Mouse (Mus musculus) R1 (cell line): ENCODE data around the gene Rabep1.
A peak's percentile ranks its signal among the peaks of the same experiment; 100 is the strongest.

Experiments used
- DNase-seq: peaks from one replicate; pipeline ENCODE4 v3.0.0-alpha.2; 2018; ENCODE audit warnings: low read depth, low spot score

Gene Rabep1

DNA sequence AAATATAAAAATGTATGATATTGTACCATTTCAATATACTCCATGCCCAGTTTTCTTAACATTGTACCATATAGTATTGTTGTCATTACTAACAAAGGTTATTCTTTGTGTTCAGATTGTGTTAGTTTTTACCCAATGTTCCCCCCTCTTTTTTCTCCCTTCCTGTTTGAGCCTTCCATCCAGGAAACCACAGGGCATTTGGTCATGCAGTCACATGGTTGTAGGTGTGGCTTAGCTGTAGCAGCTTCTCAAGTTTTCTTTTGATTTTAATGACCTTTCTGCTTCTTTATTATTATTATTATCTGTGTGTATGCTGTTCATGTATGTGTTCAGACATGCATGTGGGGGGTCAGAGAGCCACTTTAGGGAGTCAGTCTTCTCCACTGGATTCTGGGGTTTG lies 47.0 kb downstream of the Rabep1 start:
- peak; percentile 6 for DNase-seq

DNA sequence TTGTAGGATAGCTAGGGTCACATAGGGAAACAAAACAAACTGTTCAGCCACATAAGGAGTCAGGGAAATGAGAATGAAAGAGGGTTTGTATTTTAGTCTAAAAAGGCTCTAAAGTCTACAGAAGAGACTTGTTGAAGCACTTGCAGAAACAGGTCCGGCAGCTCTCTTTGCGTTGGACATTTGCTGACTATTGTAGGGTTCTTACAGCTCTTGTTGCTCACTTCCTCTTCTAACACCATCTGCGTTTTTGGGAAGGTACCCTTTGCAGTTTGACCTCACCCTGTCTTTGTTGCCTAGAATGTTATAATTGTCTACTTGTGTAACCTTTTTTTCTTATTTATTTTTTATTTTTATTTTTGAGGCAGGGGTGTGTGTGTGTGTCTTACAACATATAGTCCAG lies 53.1 kb downstream of the Rabep1 start:
- DNase-seq: no peak

DNA sequence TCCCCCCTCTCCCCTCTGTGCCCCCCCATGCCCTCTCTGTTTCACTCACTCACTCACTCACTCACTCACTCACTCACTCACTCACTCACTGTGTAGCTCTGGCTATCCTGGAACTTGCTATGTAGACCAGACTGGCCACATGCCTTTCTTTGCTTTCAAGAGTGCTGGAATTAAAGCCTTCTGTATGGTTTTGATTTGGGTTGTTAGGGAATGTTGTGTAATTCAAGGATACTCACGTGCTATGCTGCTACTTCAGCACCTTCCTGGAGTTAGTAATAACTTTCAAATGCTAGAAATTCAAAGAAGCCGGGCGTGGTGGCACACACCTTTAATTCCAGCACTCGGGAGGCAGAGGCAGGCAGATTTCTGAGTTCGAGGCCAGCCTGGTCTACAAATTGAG lies 53.6 kb downstream of the Rabep1 start:
- peak; percentile 10 for DNase-seq

DNA sequence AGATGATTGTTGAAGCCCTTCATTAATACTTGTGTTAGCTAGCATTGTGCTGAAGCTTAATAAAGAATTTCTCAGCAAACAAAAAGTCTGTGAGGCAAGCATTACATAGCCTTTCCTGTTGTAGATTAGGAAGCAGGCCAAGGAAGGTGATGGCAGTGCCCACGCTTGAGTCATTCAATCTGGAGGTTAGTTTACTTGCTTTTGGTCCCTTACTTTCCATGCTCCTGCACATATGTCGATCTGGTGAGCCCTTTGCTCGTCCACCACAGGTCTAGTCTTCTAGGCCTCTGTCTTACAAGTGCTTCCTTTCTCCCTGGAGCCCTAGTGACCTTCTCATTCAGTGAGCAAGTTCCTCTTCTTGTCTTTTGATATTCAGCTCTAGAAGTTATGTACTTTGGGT lies 62.1 kb downstream of the Rabep1 start:
- DNase-seq: no peak

DNA sequence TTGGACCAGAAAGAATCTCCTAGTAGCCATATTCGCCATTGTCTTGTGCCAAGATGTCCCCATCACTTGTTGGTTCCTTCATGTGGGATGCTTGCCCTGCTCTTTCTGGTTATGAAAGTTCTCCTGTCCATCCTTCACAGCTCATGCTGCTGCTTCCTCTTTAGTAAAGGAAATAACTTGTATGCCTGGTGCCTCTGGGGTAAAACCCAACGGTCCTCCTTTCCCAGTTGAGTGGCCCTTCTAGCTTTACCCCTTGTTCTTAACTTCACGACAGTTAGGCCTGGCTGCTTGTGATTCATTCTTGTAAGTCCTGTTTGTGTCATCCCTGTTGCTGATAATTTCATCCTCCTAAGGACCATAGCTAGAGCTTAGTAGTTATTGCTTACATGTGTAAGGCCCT lies 66.7 kb downstream of the Rabep1 start:
- DNase-seq: no peak

DNA sequence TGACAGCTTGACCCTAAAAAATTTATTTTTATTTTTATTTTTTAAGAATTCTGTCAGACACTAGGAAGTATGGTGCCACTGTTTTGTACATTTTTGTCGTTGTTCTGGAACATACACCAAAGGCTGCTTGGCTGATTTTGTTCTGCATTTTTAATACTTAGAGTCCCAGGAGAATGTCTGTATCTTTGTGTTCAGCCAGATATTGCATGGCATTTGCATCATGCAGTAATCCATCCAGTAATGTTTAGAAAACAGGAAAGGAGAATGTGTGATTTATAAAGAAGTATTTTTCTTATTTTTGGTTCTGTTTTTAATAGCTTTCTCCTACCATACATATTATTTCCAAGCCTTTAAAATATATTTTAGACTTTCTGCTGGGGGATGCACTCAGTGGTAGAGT lies 67.3 kb downstream of the Rabep1 start:
- no peak for DNase-seq

DNA sequence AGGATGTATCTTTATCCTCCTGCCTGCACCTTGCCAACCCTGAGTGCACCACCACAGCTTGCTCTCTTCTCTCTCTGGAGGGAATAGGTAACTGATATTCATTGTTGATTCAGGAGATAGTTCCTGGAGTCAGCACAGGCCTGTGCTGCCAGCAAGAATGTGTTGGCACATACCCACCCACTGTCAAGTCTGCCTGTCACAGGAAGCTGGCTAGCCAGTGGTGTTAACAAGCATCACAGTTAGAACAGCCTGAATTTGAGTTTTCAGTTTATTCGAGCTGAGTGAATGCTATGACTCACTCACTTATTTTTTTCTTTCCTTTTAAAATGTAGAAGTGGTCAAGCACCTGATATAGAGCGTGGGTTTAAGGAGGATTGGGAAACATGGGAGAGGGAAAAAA lies 73.3 kb downstream of the Rabep1 start:
- no peak for DNase-seq

DNA sequence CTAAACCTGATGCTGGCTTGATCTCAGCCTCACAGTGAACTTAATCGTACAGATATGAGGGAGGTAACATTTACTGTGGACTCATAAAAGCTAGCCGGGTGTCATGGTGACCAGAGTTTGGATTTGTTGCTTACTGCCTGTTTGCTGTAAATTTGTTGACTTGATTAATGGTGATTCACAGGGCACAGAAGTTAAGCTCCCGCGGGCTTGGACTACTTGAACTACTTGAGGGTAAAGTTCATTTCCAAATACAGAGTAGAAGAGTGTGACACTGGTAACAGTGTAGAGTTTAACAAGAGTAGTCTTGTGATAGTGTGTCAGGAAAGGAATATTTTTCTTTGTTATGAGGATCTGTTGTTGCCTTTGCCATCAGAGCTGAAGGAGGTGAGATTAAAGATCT lies 74.9 kb downstream of the Rabep1 start:
- no peak for DNase-seq

DNA sequence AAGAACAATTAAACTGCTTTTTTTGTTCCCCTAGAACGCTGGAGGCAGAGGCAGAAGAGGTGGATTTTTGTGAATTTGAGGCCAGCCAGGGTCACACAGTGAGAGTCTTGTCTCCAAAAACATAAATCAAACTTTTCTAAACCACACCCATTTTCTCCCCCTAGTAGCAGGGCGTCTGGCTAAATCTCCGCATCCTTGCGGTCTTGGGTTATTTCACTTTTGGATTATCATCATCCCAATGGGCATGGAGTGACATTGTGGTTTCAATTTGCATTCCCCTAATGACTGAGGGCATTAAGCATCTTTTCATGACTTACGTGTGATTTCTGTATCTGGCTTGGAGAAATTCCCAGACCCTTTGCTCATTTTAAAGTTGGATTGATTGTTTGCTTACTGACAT lies 86.9 kb downstream of the Rabep1 start:
- no peak for DNase-seq

DNA sequence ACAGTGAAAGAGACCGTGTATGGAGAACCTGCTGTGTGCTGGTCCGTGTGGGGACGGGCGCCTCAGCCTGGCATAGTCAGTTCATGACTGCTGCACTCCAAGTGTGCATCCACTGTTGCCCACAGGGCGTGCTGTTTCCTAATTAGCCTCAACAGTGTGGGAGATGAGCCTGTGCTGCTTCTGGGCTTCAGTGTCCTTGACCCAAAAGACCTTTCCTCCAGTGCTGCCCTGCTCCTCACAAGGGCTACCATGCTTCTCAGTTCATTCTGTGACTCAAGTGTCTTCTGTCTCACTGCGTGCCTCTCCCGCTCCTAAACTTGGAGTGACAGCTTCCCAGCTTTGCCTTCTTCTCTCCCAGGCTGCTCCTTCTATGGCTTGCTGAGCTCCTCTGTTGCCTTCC lies 90.7 kb downstream of the Rabep1 start:
- peak; percentile 76 for DNase-seq

DNA sequence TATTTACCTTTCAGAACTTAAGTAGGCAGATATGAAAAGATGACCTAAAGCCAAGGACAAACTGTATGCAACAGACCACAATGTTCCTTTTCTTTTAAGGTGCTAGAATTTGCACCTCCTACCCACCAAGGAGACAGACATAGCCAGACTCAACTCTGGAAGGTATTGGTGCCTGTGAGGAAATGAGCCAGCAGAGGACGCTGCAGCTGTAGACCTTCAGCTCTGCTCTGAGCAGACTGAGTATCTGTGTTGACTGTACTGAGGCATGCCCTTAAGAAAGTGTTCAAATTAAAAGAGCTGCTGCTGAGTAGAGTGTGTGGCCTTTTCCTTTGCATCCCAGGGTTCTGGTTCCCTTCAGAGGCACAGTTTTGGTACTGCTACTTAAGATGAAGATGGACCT lies 98.0 kb downstream of the Rabep1 start:
- DNase-seq: peak; percentile 44

DNA sequence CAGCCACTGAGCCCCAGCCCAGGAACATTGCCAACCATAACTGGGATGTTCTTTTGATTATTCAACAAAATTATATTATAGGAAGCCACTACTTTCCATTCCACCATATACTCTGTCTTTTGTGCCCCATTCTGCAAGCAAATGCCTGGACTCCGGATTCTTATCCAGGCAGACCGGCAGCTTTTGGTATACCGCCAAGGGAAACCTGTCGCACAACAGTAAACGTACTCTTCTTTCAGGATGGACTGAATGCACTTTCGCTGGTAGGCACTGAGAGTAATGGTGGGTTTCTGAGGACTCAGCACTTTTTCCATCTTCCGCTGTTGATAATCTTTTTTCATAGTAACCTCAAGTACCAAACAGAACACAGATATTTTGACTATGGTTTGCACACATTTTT lies 99.1 kb downstream of the Rabep1 start:
- DNase-seq: no peak

DNA sequence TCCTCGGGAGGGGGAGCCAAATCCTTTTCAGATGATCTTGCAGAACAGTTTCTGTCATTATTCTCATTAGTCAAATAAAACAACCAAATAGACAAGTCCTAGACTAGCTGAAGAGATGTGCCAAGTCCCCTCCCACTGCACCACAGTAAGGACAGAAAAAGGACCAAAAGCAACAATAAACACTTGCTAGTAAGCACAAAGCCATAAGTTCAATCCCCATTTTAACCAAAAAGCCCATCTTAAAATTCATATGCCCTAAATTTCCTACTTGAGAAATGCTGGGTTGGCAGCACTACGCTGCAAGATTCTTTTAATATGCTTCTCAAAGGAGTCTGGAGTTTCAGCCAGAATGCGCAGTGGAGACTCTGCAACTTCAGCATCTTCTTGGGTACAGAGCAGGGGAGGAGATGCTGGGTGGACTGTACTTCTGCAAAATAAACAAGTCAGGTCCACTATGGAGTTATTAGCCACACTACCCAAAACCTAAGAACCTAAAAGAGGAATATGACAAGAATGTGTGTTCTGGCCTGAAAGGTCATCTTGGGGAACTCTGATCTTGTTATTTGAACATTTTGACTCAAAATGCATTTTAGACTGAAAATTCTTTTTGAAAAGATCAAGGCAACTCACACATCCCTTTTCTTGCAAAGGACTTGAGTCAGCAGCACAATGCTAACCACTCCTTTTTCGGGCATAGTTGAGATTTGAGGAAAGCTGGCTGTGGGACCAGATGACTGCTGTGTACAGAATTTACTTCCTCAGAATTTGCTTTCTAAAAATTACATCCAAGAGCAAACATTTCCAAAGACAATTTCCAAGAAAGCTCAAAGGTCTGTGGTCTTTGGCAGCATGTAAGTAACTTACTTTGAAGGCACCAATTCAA lies 100.6 kb downstream of the Rabep1 start:
- DNase-seq: no peak

DNA sequence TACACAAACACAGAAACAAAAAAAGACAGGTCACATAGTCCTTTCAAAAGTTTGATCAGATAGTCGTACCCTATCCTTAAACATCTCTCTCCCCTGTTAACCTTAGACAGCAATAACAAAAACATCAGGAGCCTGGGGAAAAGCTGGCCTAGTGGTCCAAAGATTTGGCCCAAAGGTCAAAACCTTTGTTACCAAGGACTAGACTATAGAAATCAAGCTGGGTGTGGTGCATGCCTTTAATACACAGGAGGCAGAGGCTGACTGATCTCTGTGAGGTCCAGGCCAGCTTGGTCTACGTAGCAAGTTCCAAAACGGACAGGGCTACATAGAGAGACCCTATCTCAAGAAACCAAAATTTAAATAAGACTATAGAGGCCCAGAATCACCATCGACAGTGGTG lies 110.1 kb downstream of the Rabep1 start:
- peak; percentile 60 for DNase-seq

DNA sequence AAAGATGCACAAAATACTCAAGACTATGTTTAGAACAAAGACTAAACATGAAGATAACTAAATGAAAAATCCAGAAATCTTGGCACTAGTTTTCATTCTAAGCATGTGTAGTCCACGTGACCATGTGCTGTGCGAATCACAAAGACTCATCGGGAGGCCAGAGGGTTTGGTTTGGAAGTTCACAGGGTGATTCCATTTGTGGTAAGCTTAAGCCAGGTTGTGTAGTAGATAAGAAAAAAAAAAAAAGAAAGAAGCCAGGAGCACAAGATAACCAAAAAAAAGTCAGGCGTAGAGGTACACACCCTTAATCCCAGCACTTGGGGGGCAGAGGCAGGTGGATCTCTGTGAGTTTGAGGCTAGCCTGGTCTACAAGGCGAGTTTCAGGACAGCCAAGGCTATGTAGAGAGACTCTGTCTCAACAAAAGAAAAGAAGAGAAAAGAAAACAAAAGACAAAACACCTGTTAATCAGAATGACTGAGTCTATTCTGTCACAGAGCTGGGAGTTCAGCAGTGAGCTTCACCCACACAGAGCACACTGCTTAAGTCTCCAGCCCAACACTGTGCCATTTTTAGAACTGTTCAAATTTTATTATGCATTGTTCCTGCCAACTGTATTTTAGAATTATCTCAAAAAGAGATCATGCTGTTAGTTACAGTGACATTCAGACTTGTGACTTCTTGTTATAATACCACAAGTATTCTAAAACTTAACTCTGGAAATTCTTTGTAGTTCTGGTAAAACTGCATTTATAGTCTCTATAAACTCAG lies 116.4 kb downstream of the Rabep1 start:
- peak; percentile 85 for DNase-seq

DNA sequence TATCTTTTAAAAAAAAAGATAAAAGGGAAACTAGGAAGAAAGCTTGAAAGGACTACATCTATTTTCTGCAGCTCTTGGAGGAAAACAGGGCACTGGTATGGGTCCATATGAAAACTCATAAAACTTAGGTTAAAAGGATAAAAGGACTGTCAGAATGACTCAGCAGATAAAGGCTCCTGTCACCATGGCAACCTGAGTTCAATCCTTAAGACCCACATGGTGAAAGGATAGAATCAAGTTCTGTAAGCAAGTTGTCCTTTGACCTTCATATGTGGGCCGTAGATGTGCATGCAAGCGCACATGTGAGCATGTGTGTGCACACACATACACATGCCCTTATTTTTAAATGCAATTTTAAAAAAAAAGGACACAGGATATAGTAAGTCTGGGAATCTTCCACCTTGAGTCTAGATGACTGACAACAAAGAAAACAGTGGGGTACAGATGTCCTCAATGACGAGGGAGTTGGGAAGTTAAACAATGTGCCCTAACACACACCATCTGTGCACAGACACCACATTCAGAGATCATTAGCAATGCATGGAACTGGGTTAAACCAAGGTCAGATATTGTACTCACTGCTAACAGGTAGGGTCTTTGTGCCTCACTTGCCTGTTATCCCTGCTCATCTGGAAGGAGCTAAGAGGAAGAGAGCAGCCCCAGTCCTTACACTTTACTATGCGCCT lies 119.8 kb downstream of the Rabep1 start:
- DNase-seq: peak; percentile 90

DNA sequence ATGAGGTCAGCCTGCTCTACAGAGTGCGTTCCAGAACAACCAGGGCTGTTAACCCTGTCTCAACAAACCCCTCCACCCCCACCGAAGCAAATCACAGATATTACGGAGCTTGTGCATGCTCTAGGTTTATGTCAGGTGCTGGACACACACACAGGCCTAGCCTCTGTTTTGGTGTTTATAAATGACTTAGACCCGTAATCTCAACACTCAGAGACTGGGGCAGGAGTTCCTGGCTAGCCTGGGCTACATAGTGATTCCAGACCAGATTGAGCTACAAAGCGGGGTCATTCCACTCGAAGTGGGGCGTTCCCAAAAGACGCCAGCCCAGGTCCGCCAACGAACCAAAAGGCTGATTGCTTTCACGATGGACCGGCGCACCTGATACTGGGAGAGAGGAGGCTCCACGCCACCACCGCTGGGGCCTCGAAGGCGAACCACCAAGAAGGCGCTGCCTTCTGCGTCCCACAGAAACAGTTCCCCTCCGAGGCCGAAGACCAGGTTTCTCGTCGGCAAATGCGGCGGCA lies 124.8 kb downstream of the Rabep1 start:
- DNase-seq: peak; percentile 78

DNA sequence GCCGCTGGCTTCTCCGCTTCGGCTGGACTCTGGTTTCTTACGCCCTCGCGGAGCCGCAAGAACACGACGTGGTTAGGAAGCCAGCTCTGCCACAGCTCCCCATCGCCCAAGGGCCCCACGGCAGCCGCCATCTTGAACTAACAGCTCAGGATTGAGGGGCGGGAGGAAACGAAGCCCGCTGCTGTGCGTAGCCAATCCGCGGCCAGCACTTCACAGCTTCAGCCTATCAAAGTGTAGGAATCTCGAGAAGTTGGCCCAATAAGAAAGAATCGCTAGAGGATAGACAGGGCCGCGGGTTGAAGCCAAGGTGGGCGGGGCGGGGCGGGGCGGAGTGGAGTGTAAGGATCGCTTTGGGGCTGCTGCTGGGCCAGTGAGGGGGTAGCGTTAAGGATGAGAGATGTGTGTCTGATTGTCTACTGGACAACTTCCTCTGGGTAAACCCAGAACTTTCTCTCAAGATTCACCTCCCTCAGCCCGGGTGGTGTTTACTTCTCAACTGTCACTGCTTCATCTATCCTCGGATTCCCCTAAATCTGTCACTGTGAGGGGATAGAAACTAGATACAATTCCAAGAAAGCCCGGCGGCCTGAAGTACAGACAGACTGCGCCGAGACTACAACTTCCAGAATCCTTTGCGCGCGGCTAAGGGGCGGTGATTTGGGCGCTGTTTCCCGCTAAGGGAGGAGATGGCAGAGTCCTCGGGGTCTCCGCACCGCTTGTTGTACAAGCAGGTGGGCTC lies 125.4 kb downstream of the Rabep1 start, which contains the start of the genes Nup88 and Rpain:
Nup88 (minus strand) TSS at position 153 of the 739 bp plus-strand sequence.
Rpain (plus strand) TSS at position 393 of the 739 bp plus-strand sequence.
- peak; percentile 99 for DNase-seq

DNA sequence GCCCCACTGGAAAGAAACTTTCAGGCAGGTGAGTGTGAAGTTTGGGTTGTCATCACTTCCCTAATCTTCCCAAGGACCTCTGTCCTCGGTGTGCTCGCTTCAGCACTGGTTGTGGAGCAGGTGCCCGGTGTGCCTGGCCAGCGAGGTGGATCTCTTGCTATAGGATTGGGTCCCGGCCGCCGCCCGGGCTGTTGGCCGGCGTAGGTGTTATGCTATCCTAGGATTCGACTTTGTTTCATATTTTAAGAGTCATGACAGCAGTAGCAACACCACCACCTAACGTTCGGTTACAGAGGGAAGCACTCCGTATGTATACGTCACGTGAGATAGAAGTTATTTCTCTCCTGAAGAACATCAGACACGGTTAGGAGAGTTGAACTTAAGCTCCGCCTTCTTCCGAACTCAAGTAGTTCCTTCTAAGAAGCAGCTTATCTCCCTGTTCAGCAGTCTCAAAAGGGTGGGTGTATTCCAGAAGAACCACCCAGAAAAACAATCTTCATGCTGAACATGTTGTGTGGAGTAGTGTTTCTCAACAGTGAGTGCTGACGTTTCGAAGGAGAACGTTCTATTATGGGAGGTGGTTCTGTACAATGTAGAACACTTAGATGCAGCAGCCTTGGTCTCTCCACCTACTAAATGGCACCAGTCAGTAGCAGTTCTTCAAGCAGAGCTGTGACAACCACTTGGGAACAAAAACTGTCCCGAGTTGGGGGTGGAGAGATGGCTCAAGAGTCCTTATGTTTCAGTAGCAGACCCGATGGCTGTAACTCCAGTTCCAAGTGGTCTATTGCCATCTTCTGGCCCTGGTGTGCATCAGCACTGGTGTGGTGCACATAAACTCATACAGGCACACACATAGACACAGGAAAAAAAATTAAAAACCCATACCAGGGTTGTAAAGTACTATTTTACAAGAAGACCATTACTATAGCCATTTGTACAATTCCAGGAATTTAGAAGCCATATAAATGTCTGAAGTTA lies 126.3 kb downstream of the Rabep1 start:
- DNase-seq: peak; percentile 81

DNA sequence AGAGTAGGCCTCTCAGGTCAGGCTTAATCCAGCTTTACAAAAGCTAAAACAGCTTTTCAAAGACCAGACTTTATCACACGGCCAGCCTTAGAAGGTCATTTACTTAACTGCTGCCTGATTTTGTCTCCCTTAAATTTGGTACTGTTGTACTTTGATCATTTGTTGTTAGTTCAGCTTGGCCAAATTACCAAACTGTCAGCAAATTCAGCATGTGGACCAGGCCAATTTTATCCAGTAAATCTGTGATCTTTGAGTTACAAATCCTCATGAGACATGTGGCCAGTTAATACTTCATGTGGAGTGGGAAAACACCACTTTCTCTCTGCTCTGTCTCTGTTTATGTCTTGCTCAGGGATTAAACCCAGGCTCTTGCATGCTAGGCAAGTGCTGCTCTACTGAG lies 128.0 kb downstream of the Rabep1 start:
- no peak for DNase-seq
